Mouse (Mus musculus): ENCODE data around the gene Il12rb1. TPM values are rescaled to one million over a fixed set of nuclear protein-coding genes. Genes with fewer than 3 reads are reported as not detected.

The Il12rb1 gene
- 6.5 TPM for polyA plus RNA-seq (2012; fragmentation: generic; extraction: Trizol)

DNA sequence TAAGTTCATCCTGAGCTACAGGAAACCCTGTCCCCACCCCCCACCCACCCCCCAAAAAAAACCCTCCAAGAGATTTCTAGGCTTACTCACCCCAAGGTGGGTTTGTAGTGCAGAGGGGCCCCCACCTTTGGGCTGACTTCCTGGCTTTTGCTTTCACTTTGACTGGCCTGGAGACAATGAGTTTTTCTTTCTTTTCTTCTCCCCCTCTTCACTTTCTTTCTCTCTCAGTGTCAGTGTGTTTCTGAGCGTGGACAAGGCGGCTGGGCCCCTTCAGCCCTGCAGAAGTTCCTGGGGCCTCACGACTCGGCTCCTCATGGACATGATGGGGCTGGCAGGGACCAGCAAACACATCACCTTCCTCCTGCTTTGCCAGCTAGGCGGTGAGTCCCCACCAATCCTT lies at the start of gene Il12rb1:
Gene Il12rb1 (plus strand): TSS at position 211 of the 400 bp plus-strand sequence.
- TF ChIP-seq MYOG (IDR thresholded peaks at IDR 0.05; ENCODE audit: control insufficient read depth in 1 of 3, insufficient read depth in 1 of 3, insufficient read length in 2 of 3, low read depth in 2 of 3) = no peak
- TF ChIP-seq USF1 (IDR thresholded peaks at IDR 0.05; ENCODE audit: low read depth) = no peak
- TF ChIP-seq MYOD1 (IDR thresholded peaks at IDR 0.05; ENCODE audit: control insufficient read depth in 1 of 3, insufficient read length in 2 of 3, low read depth in 2 of 3) = no peak
- no peak for TF ChIP-seq POLR2A (IDR thresholded peaks at IDR 0.05; ENCODE audit: insufficient read length, low read depth)
- TF ChIP-seq TCF3 (IDR thresholded peaks at IDR 0.05; ENCODE audit: insufficient read length, low read depth) = no peak
- no peak for TF ChIP-seq MAX (IDR thresholded peaks at IDR 0.05; ENCODE audit: low read depth)
- no peak for TF ChIP-seq E2F4 (IDR thresholded peaks at IDR 0.05; ENCODE audit: insufficient read depth)
- H3K4me3 ChIP-seq = no peak within 1 kb of the TSS
- no peak within 1 kb of the TSS for H3ac ChIP-seq (ENCODE audit: control insufficient read depth, insufficient read length)
- no peaks in the 10 kb centered on the region for H3K36me3 ChIP-seq (ENCODE audit: control insufficient read depth, insufficient read depth)
- no peaks in the 10 kb centered on the region for H3K79me2 ChIP-seq (ENCODE audit: control insufficient read depth, insufficient read depth)
- H3K27me3 ChIP-seq (ENCODE audit: control insufficient read depth, insufficient read depth, insufficient read length) = no peaks in the 10 kb centered on the region
- H3K4me2 ChIP-seq (ENCODE audit: low read depth) = no peak within 1 kb of the TSS

DNA sequence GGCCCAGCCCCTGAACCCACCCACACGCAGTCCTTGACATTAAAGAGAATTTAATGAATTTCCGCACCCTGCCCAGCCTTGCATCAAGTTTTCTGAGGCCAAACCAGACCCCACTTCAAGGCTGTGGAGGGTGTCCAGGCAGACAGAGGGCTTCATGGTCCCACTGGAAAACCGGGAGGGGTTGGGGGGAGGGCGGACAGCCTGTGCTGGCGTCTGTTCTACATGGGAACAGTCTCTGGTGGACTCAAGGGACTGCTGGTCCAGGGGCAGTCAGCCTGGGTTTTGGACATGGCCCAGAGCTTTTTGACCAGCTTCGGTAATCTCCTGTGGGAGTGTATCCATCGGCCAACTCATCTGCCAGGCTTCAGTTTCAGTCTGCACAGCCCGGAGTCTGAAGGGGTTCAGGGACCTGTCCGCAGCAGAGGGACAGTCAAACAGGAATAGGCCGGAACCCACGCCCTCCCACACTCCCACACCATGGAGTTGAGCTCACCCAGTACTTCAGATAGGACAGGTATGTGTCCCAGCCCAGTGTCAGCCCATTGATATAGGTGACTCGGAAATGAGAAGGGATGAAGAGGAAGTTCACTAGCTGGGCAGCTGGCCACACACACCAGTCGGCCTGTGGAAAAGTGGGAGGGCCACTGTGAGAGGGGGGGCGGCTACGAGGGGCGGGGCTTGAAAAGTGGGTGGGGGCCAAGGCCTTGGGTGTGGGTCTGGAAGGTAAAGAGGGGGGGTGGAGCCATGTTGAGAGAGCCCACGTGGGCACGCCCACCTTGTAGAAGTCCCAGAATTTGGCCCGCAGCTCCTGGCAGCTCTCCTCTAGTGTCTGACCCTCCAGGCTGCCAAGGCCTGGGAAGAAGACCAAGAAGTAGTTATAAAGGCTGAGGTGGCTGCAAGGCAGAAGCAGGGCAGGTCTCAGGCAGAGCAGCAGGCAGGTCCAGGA lies 49.4 kb upstream of the Il12rb1 start:
- H3ac ChIP-seq (ENCODE audit: control insufficient read depth, insufficient read length) = no peak overlapping the region
- H3K36me3 ChIP-seq (ENCODE audit: control insufficient read depth, insufficient read depth) = no peaks in the 10 kb centered on the region
- no peaks in the 10 kb centered on the region for H3K27me3 ChIP-seq (ENCODE audit: control insufficient read depth, insufficient read depth, insufficient read length)
- H3K79me2 ChIP-seq (ENCODE audit: control insufficient read depth, insufficient read depth) = no peaks in the 10 kb centered on the region
- peak overlapping the region; percentile 81 for H3K4me2 ChIP-seq (ENCODE audit: low read depth)
- TF ChIP-seq E2F4 (IDR thresholded peaks at IDR 0.05; ENCODE audit: insufficient read depth) = no peak
- peak; percentile 18 for TF ChIP-seq POLR2AphosphoS2 (IDR thresholded peaks at IDR 0.05; ENCODE audit: insufficient read length, low read depth)
- H3K4me3 ChIP-seq = peak overlapping the region; percentile 41

DNA sequence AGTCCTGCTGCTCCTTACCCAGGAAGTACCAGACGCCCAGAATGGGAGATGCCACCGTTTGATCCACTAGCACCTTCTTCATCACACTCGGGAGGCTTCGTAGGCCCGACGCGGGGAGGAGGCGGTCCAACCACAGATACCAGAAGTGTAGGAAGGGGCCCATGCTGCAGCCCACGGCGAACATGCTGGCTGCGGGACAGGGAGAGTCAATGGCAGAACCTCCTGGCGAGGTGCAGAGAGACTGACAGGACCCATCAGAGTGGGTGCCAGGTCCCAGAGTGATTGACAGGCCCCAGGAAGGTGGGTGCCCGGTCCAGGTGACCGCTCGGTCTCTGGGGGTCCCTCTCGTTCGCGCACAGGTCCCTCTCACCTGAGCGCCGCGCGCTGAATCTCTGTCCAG lies 47.9 kb upstream of the Il12rb1 start:
- no peaks in the 10 kb centered on the region for H3K36me3 ChIP-seq (ENCODE audit: control insufficient read depth, insufficient read depth)
- TF ChIP-seq USF1 (IDR thresholded peaks at IDR 0.05; ENCODE audit: low read depth) = no peak
- TF ChIP-seq POLR2A (IDR thresholded peaks at IDR 0.05; ENCODE audit: insufficient read length, low read depth) = no peak
- TF ChIP-seq CEBPB (IDR thresholded peaks at IDR 0.05; ENCODE audit: insufficient read depth, poor library complexity, severe bottlenecking) = no peak
- TF ChIP-seq REST (IDR thresholded peaks at IDR 0.05; ENCODE audit: insufficient read depth, insufficient read length) = no peak
- TF ChIP-seq POLR2AphosphoS2 (IDR thresholded peaks at IDR 0.05; ENCODE audit: insufficient read length, low read depth) = no peak
- H3K4me3 ChIP-seq = peak overlapping the region; percentile 41

DNA sequence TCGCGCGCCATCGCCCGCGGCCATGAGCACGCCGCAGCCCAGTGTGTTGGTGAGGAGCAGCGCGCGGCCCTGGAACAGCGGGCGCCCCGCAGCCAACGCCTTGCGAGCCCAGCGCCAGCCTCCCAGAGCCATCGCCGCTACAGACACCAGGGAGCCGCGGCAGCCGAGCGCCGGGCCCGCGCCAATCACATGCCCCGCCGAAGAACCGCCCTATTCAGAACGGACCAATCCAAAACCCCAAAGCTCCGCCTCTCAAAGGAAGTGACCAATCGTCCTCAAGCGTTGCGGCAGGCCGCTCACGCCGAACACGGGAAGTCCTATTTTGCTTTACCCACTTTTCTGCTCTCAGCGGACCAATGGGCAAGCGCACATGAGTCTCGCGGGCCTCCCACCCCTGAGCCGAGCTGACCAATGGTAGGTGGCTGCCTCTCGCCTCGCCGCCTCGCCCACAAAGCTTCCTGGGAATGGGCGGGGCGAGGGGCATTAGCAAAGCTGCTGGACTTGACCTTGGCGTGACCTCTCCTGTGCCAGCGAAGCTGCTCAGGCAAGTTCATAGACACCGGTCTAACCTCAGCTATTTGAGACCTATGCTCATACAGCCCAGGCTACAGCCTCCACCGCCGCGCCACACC lies 47.4 kb upstream of the Il12rb1 start, which contains the start of gene Mpv17l2:
Gene Mpv17l2 (minus strand): TSS at position 172 of the 632 bp plus-strand sequence.
- TF ChIP-seq TCF12 (IDR thresholded peaks at IDR 0.05; ENCODE audit: insufficient read depth, poor library complexity, severe bottlenecking) = no peak
- peak; percentile 41 for TF ChIP-seq SRF (IDR thresholded peaks at IDR 0.05; ENCODE audit: control insufficient read depth, insufficient read length, low read depth)
- no peak for TF ChIP-seq CEBPB (IDR thresholded peaks at IDR 0.05; ENCODE audit: insufficient read depth, poor library complexity, severe bottlenecking)
- peak; percentile 19 for TF ChIP-seq REST (IDR thresholded peaks at IDR 0.05; ENCODE audit: insufficient read depth, insufficient read length)
- peak; percentile 55 for TF ChIP-seq USF1 (IDR thresholded peaks at IDR 0.05; ENCODE audit: low read depth)
- peak; percentile 56 for TF ChIP-seq POLR2AphosphoS2 (IDR thresholded peaks at IDR 0.05; ENCODE audit: insufficient read length, low read depth)
- TF ChIP-seq MYOD1 (IDR thresholded peaks at IDR 0.05; ENCODE audit: control insufficient read depth in 1 of 3, insufficient read length in 2 of 3, low read depth in 2 of 3) = no peak
- no peak for TF ChIP-seq MAX (IDR thresholded peaks at IDR 0.05; ENCODE audit: low read depth)
- peak in 1 of 3 experiments; percentile 26 for TF ChIP-seq MYOG (IDR thresholded peaks at IDR 0.05; ENCODE audit: control insufficient read depth in 1 of 3, insufficient read depth in 1 of 3, insufficient read length in 2 of 3, low read depth in 2 of 3)
- TF ChIP-seq POLR2A (IDR thresholded peaks at IDR 0.05; ENCODE audit: insufficient read length, low read depth) = peak; percentile 92
- no peak for TF ChIP-seq TCF3 (IDR thresholded peaks at IDR 0.05; ENCODE audit: insufficient read length, low read depth)
- no peak for TF ChIP-seq E2F4 (IDR thresholded peaks at IDR 0.05; ENCODE audit: insufficient read depth)
- Histone ChIP-seq H3K79me2 (ENCODE audit: control insufficient read depth, insufficient read depth) (no peaks in the 10 kb centered on the region), H3K36me3 (ENCODE audit: control insufficient read depth, insufficient read depth) (no peaks in the 10 kb centered on the region), H3K4me3 (peak within 1 kb of the TSS; percentile 41), H3K27me3 (ENCODE audit: control insufficient read depth, insufficient read depth, insufficient read length) (no peaks in the 10 kb centered on the region), H3ac (ENCODE audit: control insufficient read depth, insufficient read length) (peak within 1 kb of the TSS; percentile 79), H3K4me2 (ENCODE audit: low read depth) (peak within 1 kb of the TSS; percentile 81)

More for the DNA sequence above, 47.9 kb upstream of the Il12rb1 start:
- peak overlapping the region; percentile 81 for H3K4me2 ChIP-seq (ENCODE audit: low read depth)
- H3ac ChIP-seq (ENCODE audit: control insufficient read depth, insufficient read length) = peak overlapping the region; percentile 79
- H3K79me2 ChIP-seq (ENCODE audit: control insufficient read depth, insufficient read depth) = no peaks in the 10 kb centered on the region
- no peaks in the 10 kb centered on the region for H3K27me3 ChIP-seq (ENCODE audit: control insufficient read depth, insufficient read depth, insufficient read length)

DNA sequence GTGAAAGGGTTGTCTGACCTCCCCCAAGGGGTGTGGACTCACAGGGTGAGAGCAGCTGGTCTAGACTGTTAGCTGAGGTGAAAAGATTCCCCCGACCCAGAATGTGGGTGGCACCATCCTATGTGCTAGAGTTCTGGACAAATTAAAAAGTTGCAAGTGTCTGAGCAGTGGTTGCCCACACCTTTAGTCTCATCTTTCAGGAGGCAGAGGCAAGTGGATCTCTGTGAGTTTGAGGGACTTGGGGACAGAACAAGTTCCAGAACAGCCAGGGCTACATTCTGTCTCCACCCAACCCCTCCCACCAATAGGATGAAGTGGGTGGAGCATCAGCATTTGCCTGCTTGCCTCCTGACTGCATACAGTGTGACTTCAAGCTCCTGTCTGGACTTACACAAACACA lies 46.1 kb upstream of the Il12rb1 start:
- H3ac ChIP-seq (ENCODE audit: control insufficient read depth, insufficient read length) = no peak overlapping the region
- H3K4me3 ChIP-seq = no peak overlapping the region
- H3K27me3 ChIP-seq (ENCODE audit: control insufficient read depth, insufficient read depth, insufficient read length) = no peaks in the 10 kb centered on the region
- no peak overlapping the region for H3K4me2 ChIP-seq (ENCODE audit: low read depth)
- H3K79me2 ChIP-seq (ENCODE audit: control insufficient read depth, insufficient read depth) = no peaks in the 10 kb centered on the region
- H3K36me3 ChIP-seq (ENCODE audit: control insufficient read depth, insufficient read depth) = no peaks in the 10 kb centered on the region
- no peak for TF ChIP-seq REST (IDR thresholded peaks at IDR 0.05; ENCODE audit: insufficient read depth, insufficient read length)
- no peak for TF ChIP-seq CEBPB (IDR thresholded peaks at IDR 0.05; ENCODE audit: insufficient read depth, poor library complexity, severe bottlenecking)
- no peak for TF ChIP-seq MYOG (IDR thresholded peaks at IDR 0.05; ENCODE audit: control insufficient read depth in 1 of 3, insufficient read depth in 1 of 3, insufficient read length in 2 of 3, low read depth in 2 of 3)
- TF ChIP-seq TCF3 (IDR thresholded peaks at IDR 0.05; ENCODE audit: insufficient read length, low read depth) = no peak
- no peak for TF ChIP-seq E2F4 (IDR thresholded peaks at IDR 0.05; ENCODE audit: insufficient read depth)
- no peak for TF ChIP-seq TCF12 (IDR thresholded peaks at IDR 0.05; ENCODE audit: insufficient read depth, poor library complexity, severe bottlenecking)
- no peak for TF ChIP-seq USF1 (IDR thresholded peaks at IDR 0.05; ENCODE audit: low read depth)
- TF ChIP-seq POLR2AphosphoS2 (IDR thresholded peaks at IDR 0.05; ENCODE audit: insufficient read length, low read depth) = peak; percentile 27
- TF ChIP-seq MYOD1 (IDR thresholded peaks at IDR 0.05; ENCODE audit: control insufficient read depth in 1 of 3, insufficient read length in 2 of 3, low read depth in 2 of 3) = no peak

Data from myocyte (in vitro differentiated cells).